9 mouse cellular contexts compared by ENCODE assay signal in the genomic region with DNA sequence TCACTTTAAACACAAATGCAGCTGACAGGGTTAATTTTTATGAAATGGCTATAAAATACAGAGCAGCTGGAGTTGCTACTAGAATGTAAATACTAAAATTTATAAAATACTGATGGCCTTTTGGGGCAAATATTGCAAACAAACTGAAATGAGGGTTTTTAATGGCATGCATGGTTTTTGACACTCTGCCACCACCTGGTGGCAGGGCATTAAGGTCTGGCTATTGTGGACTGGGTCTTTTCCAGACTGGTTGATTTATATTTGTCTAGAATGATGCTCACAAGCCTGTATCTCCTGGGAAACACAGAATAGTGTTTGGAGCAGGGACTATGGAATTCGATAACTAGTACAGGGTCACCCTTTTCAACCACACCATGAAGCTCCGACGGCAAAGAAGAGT. TPM values are rescaled to one million over a fixed set of nuclear protein-coding genes. Genes with fewer than 3 reads are reported as not detected.
DNase-seq lines count a peak whose midpoint lies in the region; ATAC-seq and TF ChIP-seq lines count a peak whose summit lies in the region.
"Had no signal": no experiment of that assay in that cellular context is flagged by ENCODE, and none has a peak within 500 bp of the region (broad histone marks: within the 10 kb centered on the region; RNA-seq: fewer than 3 reads in every experiment).

No protein-coding gene starts in this region.

- 0 out of 2 replicates have a peak, but pooled peaks have one; percentile 38 for TF ChIP-seq EP300 in heart, adult 2 months (IDR thresholded peaks at IDR 0.05; ENCODE audit: insufficient read depth, low read depth, low read length)

- no peak overlapping the region for H3K4me2 ChIP-seq in midbrain, postnatal 0 days (ENCODE audit: low read depth, low read length, poor library complexity, severe bottlenecking)
- no peak overlapping the region for H3K4me2 ChIP-seq in midbrain, embryonic 11.5 days
- no peak overlapping the region for H3K4me2 ChIP-seq in forebrain, embryonic 16.5 days (ENCODE audit: low read length)
- H3K4me2 ChIP-seq in midbrain, embryonic 16.5 days (ENCODE audit: low read length): no peak overlapping the region
- H3K4me2 ChIP-seq: heart, embryonic 13.5 days had no signal

- TF ChIP-seq POLR2A in heart, adult 2 months (IDR thresholded peaks at IDR 0.05; ENCODE audit: insufficient read depth, low read depth, low read length): no peak

- WGBS in heart, adult 2 months: 71% methylated on average over 3 of the region's 3 CpGs
- WGBS in midbrain, postnatal 0 days: 82% methylated on average over 3 of the region's 3 CpGs
- 85% methylated on average over 3 of the region's 3 CpGs for WGBS in midbrain, embryonic 11.5 days
- WGBS in forebrain, embryonic 16.5 days: 83% methylated on average over 3 of the region's 3 CpGs
- WGBS in midbrain, embryonic 16.5 days: 86% methylated on average over 3 of the region's 3 CpGs

- peak; percentile 86 for TF ChIP-seq CTCF in heart, adult 2 months (IDR thresholded peaks at IDR 0.05)
- TF ChIP-seq CTCF in midbrain, postnatal 0 days (IDR thresholded peaks at IDR 0.05): peak; percentile 62

- no peak overlapping the region for H3K27ac ChIP-seq in heart, adult 2 months
- H3K27ac ChIP-seq in midbrain, postnatal 0 days (ENCODE audit: low read depth, low read length): no peak overlapping the region
- no peak overlapping the region for H3K27ac ChIP-seq in midbrain, embryonic 11.5 days (ENCODE audit: low read depth, low read length)
- no peak overlapping the region for H3K27ac ChIP-seq in forebrain, embryonic 16.5 days (ENCODE audit: low read length)
- H3K27ac ChIP-seq in midbrain, embryonic 16.5 days (ENCODE audit: low read length): no peak overlapping the region
- H3K27ac ChIP-seq: heart, embryonic 13.5 days had no signal

- intact Hi-C loops in heart, adult 2 months (cut with DNase I): loop anchor here (5.0 to 10.0 kb wide), 3 partner anchors 81 to 281 kb away; partner anchors contain the start of genes Tlr2 and Tmem131l

- peaks cover 2% of the 10 kb centered on the region for H3K4me1 ChIP-seq in heart, adult 2 months (ENCODE audit: control insufficient read depth, insufficient read depth, low read length)
- H3K4me1 ChIP-seq in midbrain, postnatal 0 days (ENCODE audit: insufficient read depth, low read length): no peaks in the 10 kb centered on the region
- H3K4me1 ChIP-seq in midbrain, embryonic 11.5 days (ENCODE audit: control insufficient read depth, insufficient read depth, low read length): no peaks in the 10 kb centered on the region
- H3K4me1 ChIP-seq in forebrain, embryonic 16.5 days (replicated peaks; ENCODE audit: control insufficient read depth, insufficient read depth, low read length): no peaks in the 10 kb centered on the region
- no peaks in the 10 kb centered on the region for H3K4me1 ChIP-seq in midbrain, embryonic 16.5 days (ENCODE audit: control insufficient read depth, insufficient read depth, low read length)

- no peak overlapping the region for H3K9ac ChIP-seq in heart, adult 2 months (ENCODE audit: low read depth, low read length)
- H3K9ac ChIP-seq in midbrain, postnatal 0 days (replicated peaks; ENCODE audit: low read length, poor library complexity, severe bottlenecking): no peak overlapping the region
- H3K9ac ChIP-seq in midbrain, embryonic 11.5 days (ENCODE audit: low read length): no peak overlapping the region
- H3K9ac ChIP-seq in forebrain, embryonic 16.5 days (replicated peaks; ENCODE audit: low read depth, low read length): no peak overlapping the region
- no peak overlapping the region for H3K9ac ChIP-seq in midbrain, embryonic 16.5 days (ENCODE audit: low read depth, low read length)
- H3K9ac ChIP-seq: heart, embryonic 13.5 days had no signal

- no peaks in the 10 kb centered on the region for H3K79me2 ChIP-seq in heart, adult 2 months (replicated peaks; ENCODE audit: control insufficient read depth, insufficient read depth, low read length)

- peak; percentile 26 to 42 for DNase-seq in heart, adult 2 months
- no peak for DNase-seq in heart, adult 11 months
- DNase-seq in midbrain, postnatal 0 days (ENCODE audit: low spot score): no peak
- no peak for DNase-seq in midbrain, embryonic 11.5 days (ENCODE audit: low spot score, missing footprints)
- peak; percentile 43 to 60 for DNase-seq in adrenal gland, postnatal 36 days
- peak; percentile 26 for DNase-seq in lung, postnatal 25 days (ENCODE audit: low spot score)

- H3K9me3 ChIP-seq in midbrain, postnatal 0 days (ENCODE audit: low read length): no peaks in the 10 kb centered on the region
- no peaks in the 10 kb centered on the region for H3K9me3 ChIP-seq in midbrain, embryonic 11.5 days (ENCODE audit: control insufficient read depth, low read length)
- H3K9me3 ChIP-seq in forebrain, embryonic 16.5 days (ENCODE audit: control insufficient read depth, low read length): no peaks in the 10 kb centered on the region
- no peaks in the 10 kb centered on the region for H3K9me3 ChIP-seq in midbrain, embryonic 16.5 days (replicated peaks; ENCODE audit: control insufficient read depth, low read length, poor library complexity, severe bottlenecking)
- H3K9me3 ChIP-seq: heart, embryonic 13.5 days had no signal

- no peak for ATAC-seq in midbrain, postnatal 0 days (ENCODE audit: low FRiP score)
- no peak for ATAC-seq in midbrain, embryonic 11.5 days (ENCODE audit: low FRiP score)
- ATAC-seq in forebrain, embryonic 16.5 days: no peak
- no peak for ATAC-seq in midbrain, embryonic 16.5 days

- H3K36me3 ChIP-seq in heart, adult 2 months (ENCODE audit: control insufficient read depth, insufficient read depth, low read length): no peaks in the 10 kb centered on the region
- no peaks in the 10 kb centered on the region for H3K36me3 ChIP-seq in midbrain, postnatal 0 days (ENCODE audit: insufficient read depth, low read length)
- no peaks in the 10 kb centered on the region for H3K36me3 ChIP-seq in midbrain, embryonic 11.5 days (ENCODE audit: control insufficient read depth, insufficient read depth, low read length)
- H3K36me3 ChIP-seq in forebrain, embryonic 16.5 days (ENCODE audit: control insufficient read depth, insufficient read depth): no peaks in the 10 kb centered on the region
- no peaks in the 10 kb centered on the region for H3K36me3 ChIP-seq in midbrain, embryonic 16.5 days (ENCODE audit: control insufficient read depth, insufficient read depth, low read length)
- H3K36me3 ChIP-seq: heart, embryonic 13.5 days had no signal

- H3K27me3 ChIP-seq in heart, adult 2 months (ENCODE audit: control insufficient read depth, insufficient read depth, low read length): no peaks in the 10 kb centered on the region
- no peaks in the 10 kb centered on the region for H3K27me3 ChIP-seq in midbrain, postnatal 0 days (ENCODE audit: insufficient read depth, low read length)
- no peaks in the 10 kb centered on the region for H3K27me3 ChIP-seq in midbrain, embryonic 11.5 days (ENCODE audit: control insufficient read depth, insufficient read depth, low read length)
- H3K27me3 ChIP-seq in forebrain, embryonic 16.5 days (replicated peaks; ENCODE audit: control insufficient read depth, insufficient read depth, low read length): no peaks in the 10 kb centered on the region
- H3K27me3 ChIP-seq in midbrain, embryonic 16.5 days (ENCODE audit: control insufficient read depth, insufficient read depth, low read depth, low read length): no peaks in the 10 kb centered on the region
- H3K27me3 ChIP-seq: heart, embryonic 13.5 days had no signal

- H3K4me3 ChIP-seq in heart, adult 2 months: no peak overlapping the region
- no peak overlapping the region for H3K4me3 ChIP-seq in midbrain, postnatal 0 days (ENCODE audit: low read depth, low read length)
- no peak overlapping the region for H3K4me3 ChIP-seq in midbrain, embryonic 11.5 days (ENCODE audit: low read depth, low read length)
- H3K4me3 ChIP-seq in forebrain, embryonic 16.5 days (replicated peaks; ENCODE audit: low read length): no peak overlapping the region
- no peak overlapping the region for H3K4me3 ChIP-seq in midbrain, embryonic 16.5 days (ENCODE audit: low read depth, low read length)
- H3K4me3 ChIP-seq: heart, embryonic 13.5 days had no signal

RNA-seq across cellular contexts. Expression of gene Mnd1, which starts 32.1 kb away (rescaled TPM):
- 1 to 10 TPM; 2.0 to 3.0 TPM for total RNA-seq in heart, adult 2 months (2021)
- polyA plus RNA-seq in heart, adult 2 months (2012; rRNA removed): 0.18 and 0.35 TPM in 2 replicates
- total RNA-seq in midbrain, postnatal 0 days (2014; rRNA removed): 1.9 TPM in 1 of 2 replicates, not detected in the other
- 1.8 and 2.5 TPM in 2 replicates for polyA plus RNA-seq in midbrain, postnatal 0 days (2015; fragmentation: Nextera tagmentation; extraction: Ambion mirVana)
- 9.0 and 10.8 TPM in 2 replicates for polyA plus RNA-seq in midbrain, embryonic 11.5 days (2014; fragmentation: Nextera tagmentation; extraction: Ambion mirVana)
- 10 to 100 TPM; 13.1 to 16.0 TPM for total RNA-seq in adrenal gland, postnatal 36 days (2021)
- polyA plus RNA-seq in forebrain, embryonic 16.5 days (2015; fragmentation: Nextera tagmentation; extraction: Ambion mirVana): 2.7 and 3.2 TPM in 2 replicates
- 1.4 and 1.5 TPM in 2 replicates for polyA plus RNA-seq in midbrain, embryonic 16.5 days (2015; fragmentation: Nextera tagmentation; extraction: Ambion mirVana)

RNA-seq across cellular contexts. Expression of gene Gm6525, which starts 50.4 kb away (rescaled TPM):
- total RNA-seq in heart, adult 2 months (2021): not detected
- polyA plus RNA-seq in heart, adult 2 months (2012; rRNA removed): not detected in 2 replicates
- total RNA-seq in midbrain, postnatal 0 days (2014; rRNA removed): 0.90 TPM in 1 of 2 replicates, not detected in the other
- polyA plus RNA-seq in midbrain, postnatal 0 days (2015; fragmentation: Nextera tagmentation; extraction: Ambion mirVana): 1.0 and 2.2 TPM in 2 replicates
- polyA plus RNA-seq in midbrain, embryonic 11.5 days (2014; fragmentation: Nextera tagmentation; extraction: Ambion mirVana): 0.83 and 1.4 TPM in 2 replicates
- under 1 TPM in 1 of 2 experiments, not detected in 1; 0.50 TPM for total RNA-seq in adrenal gland, postnatal 36 days (2021)
- polyA plus RNA-seq in forebrain, embryonic 16.5 days (2015; fragmentation: Nextera tagmentation; extraction: Ambion mirVana): 3.0 and 3.1 TPM in 2 replicates
- polyA plus RNA-seq in midbrain, embryonic 16.5 days (2015; fragmentation: Nextera tagmentation; extraction: Ambion mirVana): 2.1 and 2.5 TPM in 2 replicates

Comparison
In these comparisons a context has a peak if more than half of its experiments do, and no peak if none do; other contexts are left out.
1. DNase-seq: peak in heart, adult 2 months (2 of 2), adrenal gland, postnatal 36 days (2 of 2) and lung, postnatal 25 days (single experiment); none in heart, adult 11 months (single experiment), midbrain, postnatal 0 days (single experiment) and midbrain, embryonic 11.5 days (single experiment).